Mouse (Mus musculus) monocyte, adult 5-6 weeks (primary cell): ENCODE data around the gene Clock. TPM values are rescaled to one million over a fixed set of nuclear protein-coding genes. Genes with fewer than 3 reads are reported as not detected.

Source experiments
- total RNA-seq: library from RNA; stranded (forward); fragments of 200-1000, 200-491, 200-594 nt; gene quantifications from 3 replicates; pipeline ENCODE4 v1.2.3, GENCODE M21; 2017

The Clock gene
- total RNA-seq, 1 experiment from 2014 or later: 33.7 TPM

Other genes with a start within 250 kb of the Clock start
- 42.6 to 47.3 TPM (median 45.9 TPM) in 3 replicates for gene Srd5a3, start 164.5 kb downstream of the Clock start, total RNA-seq
- gene Tmem165, start 120.9 kb downstream of the Clock start, total RNA-seq: 34.7 to 57.4 TPM (median 42.1 TPM) in 3 replicates
- 0.49 to 1.3 TPM in 2 of 3 replicates, not detected in the other for gene Pdcl2, start 26.4 kb upstream of the Clock start, total RNA-seq
- not detected in 3 replicates for gene Nmu, start 59.0 kb upstream of the Clock start, total RNA-seq
- not detected in 3 replicates for gene Gm7271, start 179.2 kb upstream of the Clock start, total RNA-seq
- 71.5 to 89.2 TPM (median 82.8 TPM) in 3 replicates for gene Exoc1, start 224.5 kb upstream of the Clock start, total RNA-seq